Mouse (Mus musculus): ENCODE results near the gene Rpl15.

GRCm38 (mm10) chr14:18237381-18237780, 33.8 kb downstream of the Rpl15 start:
- TF ChIP-seq CTCF (conservative IDR thresholded peaks at IDR 0.05; ENCODE audit: low read length) (no peak), POU5F1 (IDR thresholded peaks at IDR 0.05; ENCODE audit: borderline replicate concordance, low read length) (no peak)

All from E14TG2a.4 (cell line).